Mouse (Mus musculus) small intestine, adult 2 months (tissue): ENCODE results near the gene Dtl.

Experiments
- CTCF ChIP-seq: fragments of 200-500 bp; IDR thresholded peaks from 2 replicates; pipeline ENCODE4 v1.5.1; 2012; ENCODE audit warnings: low read depth, mild to moderate bottlenecking, control low read depth, inconsistent platforms, low read length, moderate library complexity, mixed read lengths; ENCODE audit not compliant: insufficient replicate concordance, insufficient read length; ENCODE audit errors: extremely low read depth
- POLR2A ChIP-seq: fragments of 200-500 bp; IDR thresholded peaks from 2 replicates; pipeline ENCODE4 v1.6.1; 2012; ENCODE audit warnings: low read depth, mild to moderate bottlenecking, control low read depth, inconsistent platforms, low read length, moderate library complexity

DNA sequence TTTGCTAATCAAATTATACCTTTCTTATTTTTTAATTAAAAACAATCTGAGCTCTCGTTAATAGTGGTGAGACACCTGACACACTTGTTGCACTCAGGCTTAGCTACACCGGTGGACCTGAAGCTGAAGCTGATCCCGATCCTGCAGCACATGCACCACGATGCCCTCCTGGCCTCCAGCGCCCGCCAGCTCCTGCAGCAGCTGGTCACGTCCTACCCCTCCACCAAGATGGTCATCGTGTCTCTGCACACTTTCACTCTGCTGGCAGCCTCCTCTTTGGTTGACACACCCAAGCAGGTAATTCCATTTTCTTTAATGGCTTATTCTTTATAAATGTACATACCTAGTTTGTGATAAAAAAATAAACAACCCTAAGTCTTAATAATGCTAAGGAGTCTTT, 20.7 kb upstream of the Dtl start:
- no peak for TF ChIP-seq CTCF
- no peak for TF ChIP-seq POLR2A
